Mouse (Mus musculus) MEL (cell line): ENCODE data around the gene Zfp638. TPM values are rescaled to one million over a fixed set of nuclear protein-coding genes. Genes with fewer than 3 reads are reported as not detected.

Experiments used
- DNase-seq: peaks from one replicate; pipeline ENCODE4 v3.0.0; 2011; ENCODE audit warnings: low read depth, low spot score
- H3K27ac ChIP-seq: 2 replicates; pipeline ENCODE4 v1.5.1; 2012; ENCODE audit warnings: low read depth, mild to moderate bottlenecking, control low read depth, low read length, moderate library complexity; ENCODE audit not compliant: control insufficient read depth
- H3K27me3 ChIP-seq, 2 experiments: fragments of 150-350 bp in 1 of 2; sonication (generic) in 1 of 2; 2 replicates each; pipeline ENCODE4 v1.6.1; 2012; ENCODE audit warnings: low read length in 2 of 2, mild to moderate bottlenecking in 2 of 2, improper control_type of control experiment in 1 of 2, moderate library complexity in 1 of 2; ENCODE audit not compliant: insufficient read depth in 2 of 2, control insufficient read depth in 1 of 2
- H3K36me3 ChIP-seq, 2 experiments: 2 replicates each; pipeline ENCODE4 v1.6.1; 2012 to 2014; ENCODE audit warnings: low read length in 2 of 2, improper control_type of control experiment in 1 of 2, inconsistent platforms in 1 of 2, mild to moderate bottlenecking in 1 of 2; ENCODE audit not compliant: insufficient read depth in 2 of 2, control insufficient read depth in 1 of 2
- H3K4me1 ChIP-seq, 2 experiments: fragments of 150-350 bp in 1 of 2; sonication (generic) in 1 of 2; 2 replicates each; pipeline ENCODE4 v1.6.1; 2012; ENCODE audit warnings: low read length in 2 of 2, improper control_type of control experiment in 1 of 2, mild to moderate bottlenecking in 1 of 2; ENCODE audit not compliant: insufficient read depth in 2 of 2, control insufficient read depth in 1 of 2
- H3K4me3 ChIP-seq, 2 experiments: fragments of 150-350 bp in 1 of 2; sonication (generic) in 1 of 2; 2 replicates each; pipeline ENCODE4 v1.5.1; 2012; ENCODE audit warnings: low read depth in 2 of 2, low read length in 2 of 2, mild to moderate bottlenecking in 2 of 2, moderate library complexity in 2 of 2, control low read depth in 1 of 2, improper control_type of control experiment in 1 of 2; ENCODE audit not compliant: control insufficient read depth in 1 of 2, insufficient read depth in 1 of 2
- H3K79me2 ChIP-seq: 2 replicates; pipeline ENCODE4 v1.6.1; 2012; ENCODE audit warnings: mild to moderate bottlenecking, low read length, moderate library complexity; ENCODE audit not compliant: control insufficient read depth, poor library complexity, insufficient read depth
- H3K9ac ChIP-seq: 2 replicates; pipeline ENCODE4 v1.6.1; 2012; ENCODE audit warnings: low read depth, mild to moderate bottlenecking, control low read depth, low read length, moderate library complexity; ENCODE audit not compliant: control insufficient read depth, poor library complexity, severe bottlenecking
- H3K9me3 ChIP-seq: fragments of 150-350 bp; sonication (generic); replicated peaks from 2 replicates; pipeline ENCODE4 v1.6.1; 2012; ENCODE audit warnings: mild to moderate bottlenecking, low read length, improper control_type of control experiment, moderate library complexity; ENCODE audit not compliant: insufficient read depth
- CHD2 ChIP-seq: IDR thresholded peaks from 2 replicates; pipeline ENCODE4 v1.6.1; 2011; ENCODE audit warnings: low read length, improper control_type of control experiment
- CTCF ChIP-seq, 3 experiments: IDR thresholded peaks in 2 of 3; conservative IDR thresholded peaks in 1 of 3; 2 replicates each; pipeline ENCODE4 v1.5.1; 2011 to 2012; ENCODE audit warnings: low read length in 3 of 3, low read depth in 2 of 3, mild to moderate bottlenecking in 2 of 3, improper control_type of control experiment in 1 of 3, inconsistent platforms in 1 of 3, mixed read lengths in 1 of 3, moderate library complexity in 1 of 3; ENCODE audit not compliant: control insufficient read depth in 1 of 3, insufficient read depth in 1 of 3, poor library complexity in 1 of 3, severe bottlenecking in 1 of 3
- JUND ChIP-seq: IDR thresholded peaks from 2 replicates; pipeline ENCODE4 v1.6.1; 2011; ENCODE audit warnings: low read depth, mild to moderate bottlenecking, improper control_type of control experiment, low read length
- MAX ChIP-seq: IDR thresholded peaks from 2 replicates; pipeline ENCODE4 v1.6.1; 2011; ENCODE audit warnings: low read length, improper control_type of control experiment
- MAZ ChIP-seq: IDR thresholded peaks from 2 replicates; pipeline ENCODE4 v1.6.1; 2012; ENCODE audit warnings: low read depth, mild to moderate bottlenecking, inconsistent platforms, low read length, improper control_type of control experiment
- MXI1 ChIP-seq: IDR thresholded peaks from 2 replicates; pipeline ENCODE4 v1.6.1; 2011; ENCODE audit warnings: mild to moderate bottlenecking, low read depth, low read length, improper control_type of control experiment
- POLR2AphosphoS5 ChIP-seq: IDR thresholded peaks from 2 replicates; pipeline ENCODE4 v1.6.1; 2012; ENCODE audit warnings: low read depth, borderline replicate concordance, mild to moderate bottlenecking, inconsistent platforms, low read length, moderate library complexity, mixed read lengths
- RAD21 ChIP-seq: IDR thresholded peaks from 2 replicates; pipeline ENCODE4 v1.6.1; 2011; ENCODE audit warnings: mild to moderate bottlenecking, low read depth, low read length, improper control_type of control experiment
- RCOR1 ChIP-seq: IDR thresholded peaks from 2 replicates; pipeline ENCODE4 v1.6.1; 2012; ENCODE audit warnings: low read depth, mild to moderate bottlenecking, inconsistent platforms, low read length, improper control_type of control experiment
- SIN3A ChIP-seq: IDR thresholded peaks from 2 replicates; pipeline ENCODE4 v1.6.1; 2012; ENCODE audit warnings: low read length, improper control_type of control experiment, inconsistent platforms
- SMC3 ChIP-seq: IDR thresholded peaks from 2 replicates; pipeline ENCODE4 v1.6.1; 2011; ENCODE audit warnings: low read depth, low read length, improper control_type of control experiment
- TAL1 ChIP-seq: IDR thresholded peaks from 2 replicates; pipeline ENCODE4 v1.6.1; 2012; ENCODE audit warnings: mild to moderate bottlenecking, inconsistent platforms, low read length, moderate library complexity, mixed read lengths
- UBTF ChIP-seq: IDR thresholded peaks from 2 replicates; pipeline ENCODE4 v1.6.1; 2012; ENCODE audit warnings: low read depth, mild to moderate bottlenecking, inconsistent platforms, low read length, improper control_type of control experiment, moderate library complexity, borderline replicate concordance; ENCODE audit not compliant: insufficient read depth
- USF2 ChIP-seq, 2 experiments: IDR thresholded peaks; 2 replicates each; pipeline ENCODE4 v1.6.1; 2011 to 2012; ENCODE audit warnings: improper control_type of control experiment in 2 of 2, low read length in 2 of 2, borderline replicate concordance in 1 of 2, inconsistent platforms in 1 of 2, low read depth in 1 of 2, mild to moderate bottlenecking in 1 of 2; ENCODE audit not compliant: insufficient read depth in 1 of 2
- ZC3H11A ChIP-seq: IDR thresholded peaks from 2 replicates; pipeline ENCODE4 v1.6.1; 2012; ENCODE audit warnings: low read depth, mild to moderate bottlenecking, inconsistent platforms, low read length, improper control_type of control experiment
- ZKSCAN1 ChIP-seq: IDR thresholded peaks from 2 replicates; pipeline ENCODE4 v1.6.1; 2012; ENCODE audit warnings: low read depth, mild to moderate bottlenecking, inconsistent platforms, low read length, improper control_type of control experiment, moderate library complexity
- ZMIZ1 ChIP-seq: IDR thresholded peaks from 2 replicates; pipeline ENCODE4 v1.6.1; 2012; ENCODE audit warnings: low read depth, mild to moderate bottlenecking, inconsistent platforms, low read length, improper control_type of control experiment, moderate library complexity
- polyA plus RNA-seq, 2 experiments: library from polyadenylated mRNA; stranded (reverse) in 1 of 2; unstranded in 1 of 2; fragments of >175 nt in 1 of 2; fragments of >200 nt in 1 of 2; gene quantifications; 2 replicates each; pipeline versions ENCODE4 v1.2.1 to v1.2.4; 2012; ENCODE audit warnings: low replicate concordance in 2 of 2, low read depth in 1 of 2; ENCODE audit not compliant: insufficient read length in 2 of 2, insufficient read depth in 1 of 2, missing spikeins in 1 of 2
- total RNA-seq: library from RNA; depleted of rRNA; stranded (reverse); fragments of 300-350 nt; gene quantifications from 2 replicates; pipeline ENCODE4 v1.2.3, GENCODE M21; 2012

Zfp638 gene
- total and polyA plus RNA-seq, 3 experiments: 50.1 to 69.0 (median 61.2) TPM

DNA sequence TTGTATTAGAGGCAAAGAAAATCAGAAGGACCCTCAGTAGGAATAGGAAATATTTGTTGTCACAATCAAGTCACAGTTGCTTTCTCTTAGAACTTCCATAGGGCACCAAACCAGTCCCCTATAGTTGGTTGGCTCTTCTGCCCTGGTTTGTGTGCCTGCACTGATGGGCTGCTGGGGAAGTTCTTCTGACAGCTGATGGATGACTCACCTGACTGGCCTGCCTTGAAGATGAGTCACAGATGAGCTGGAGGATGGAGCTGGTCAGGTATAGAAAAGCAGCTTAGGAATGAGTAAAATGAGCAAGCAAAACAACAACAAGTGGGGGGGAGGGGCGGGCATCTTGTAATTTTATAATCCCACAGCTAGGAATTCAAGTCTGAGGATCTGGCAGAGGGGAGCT, 135.8 kb downstream of the Zfp638 start:
- H3K27ac ChIP-seq: no peak overlapping the region
- no peaks in the 10 kb centered on the region for H3K79me2 ChIP-seq
- no peaks in the 10 kb centered on the region for H3K9me3 ChIP-seq
- DNase-seq: peak; percentile 11
- TF ChIP-seq CHD2 (no peak), USF2 (IDR thresholded peaks at IDR 0.05; ENCODE audit: borderline replicate concordance in 1 of 2, insufficient read depth in 1 of 2, low read depth in 1 of 2, low read length in 2 of 2) (no peak), ZMIZ1 (no peak), JUND (no peak), MAZ (no peak), RCOR1 (no peak), ZKSCAN1 (no peak), UBTF (no peak)
- no peaks in the 10 kb centered on the region for H3K27me3 ChIP-seq
- H3K36me3 ChIP-seq: no peaks in the 10 kb centered on the region
- no peak overlapping the region for H3K4me3 ChIP-seq
- no peak overlapping the region for H3K9ac ChIP-seq
- H3K4me1 ChIP-seq: no peaks in the 10 kb centered on the region

DNA sequence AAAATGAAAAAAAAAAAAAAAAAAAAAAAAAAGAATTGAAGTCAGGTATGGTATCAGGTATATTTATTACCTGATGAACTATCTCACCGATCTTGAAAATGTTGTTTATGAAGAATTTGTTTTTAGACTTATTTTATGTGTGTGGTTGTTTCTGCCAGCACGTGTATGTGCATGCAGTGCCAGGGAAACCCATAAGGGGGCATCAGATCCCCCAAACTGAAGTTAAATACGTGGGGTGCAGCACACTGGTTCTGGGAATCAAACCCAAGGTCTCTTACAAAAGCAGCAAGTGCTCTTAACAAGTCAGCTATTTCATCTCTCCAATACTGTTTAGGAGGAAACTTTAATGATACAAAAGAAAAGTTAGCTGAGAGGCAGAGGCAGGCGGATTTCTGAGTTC, 137.4 kb downstream of the Zfp638 start:
- Histone ChIP-seq H3K27me3 (no peaks in the 10 kb centered on the region), H3K4me3 (no peak overlapping the region), H3K9me3 (no peaks in the 10 kb centered on the region), H3K36me3 (no peaks in the 10 kb centered on the region), H3K79me2 (no peaks in the 10 kb centered on the region), H3K9ac (no peak overlapping the region), H3K4me1 (no peaks in the 10 kb centered on the region), H3K27ac (no peak overlapping the region)
- TF ChIP-seq MAX: no peak
- no peak for TF ChIP-seq UBTF
- TF ChIP-seq CTCF (IDR thresholded peaks at IDR 0.05 in 2 of 3, conservative IDR thresholded peaks at IDR 0.05 in 1 of 3; ENCODE audit: control insufficient read depth in 1 of 3, insufficient read depth in 1 of 3, low read depth in 2 of 3, low read length in 3 of 3, poor library complexity in 1 of 3, severe bottlenecking in 1 of 3): peak; percentile 16 to 43 (median 23); a peak in 3 of 6 replicates
- TF ChIP-seq POLR2AphosphoS5: no peak
- no peak for TF ChIP-seq JUND
- no peak for TF ChIP-seq MXI1
- 0 out of 2 replicates have a peak, but pooled peaks have one; percentile 31 for TF ChIP-seq SMC3
- no peak for TF ChIP-seq SIN3A
- TF ChIP-seq TAL1: no peak
- no peak for TF ChIP-seq ZC3H11A
- peak; percentile 3 for TF ChIP-seq RAD21
- peak; percentile 19 for DNase-seq
